Mouse (Mus musculus) myocyte (in vitro differentiated cells): ENCODE measurements around the gene Sdf4. TPM values are rescaled to one million over a fixed set of nuclear protein-coding genes. Genes with fewer than 3 reads are reported as not detected.

Experiments used
- H3K27me3 ChIP-seq: one replicate; pipeline ENCODE4 v1.6.1; 2011; ENCODE audit not compliant: control insufficient read depth, insufficient read depth, insufficient read length
- H3K36me3 ChIP-seq: one replicate; pipeline ENCODE4 v1.6.1; 2011; ENCODE audit not compliant: control insufficient read depth, insufficient read depth
- H3K4me2 ChIP-seq: one replicate; pipeline ENCODE4 v1.6.1; 2011; ENCODE audit warnings: low read depth, control low read depth
- H3K4me3 ChIP-seq: one replicate; pipeline ENCODE4 v1.5.1; 2011; ENCODE audit warnings: mild to moderate bottlenecking, control low read depth, moderate library complexity
- H3K79me2 ChIP-seq: one replicate; pipeline ENCODE4 v1.6.1; 2011; ENCODE audit not compliant: control insufficient read depth, insufficient read depth
- H3ac ChIP-seq: one replicate; pipeline ENCODE4 v1.6.1; 2011; ENCODE audit not compliant: control insufficient read depth, insufficient read length
- CEBPB ChIP-seq: IDR thresholded peaks from 2 replicates; pipeline ENCODE4 v1.6.1; 2011; ENCODE audit warnings: mild to moderate bottlenecking, moderate library complexity; ENCODE audit not compliant: poor library complexity, insufficient read depth, severe bottlenecking
- E2F4 ChIP-seq: IDR thresholded peaks from one replicate; pipeline ENCODE4 v1.6.1; 2011; ENCODE audit warnings: mild to moderate bottlenecking, control low read depth, moderate library complexity; ENCODE audit not compliant: insufficient read depth
- MAX ChIP-seq: IDR thresholded peaks from one replicate; pipeline ENCODE4 v1.6.1; 2011; ENCODE audit warnings: low read depth, mild to moderate bottlenecking, control low read depth
- MYOD1 ChIP-seq, 3 experiments: IDR thresholded peaks; one replicate each; pipeline ENCODE4 v1.6.1; 2011; ENCODE audit warnings: control low read depth in 2 of 3, low read depth in 2 of 3, mild to moderate bottlenecking in 2 of 3, moderate library complexity in 1 of 3; ENCODE audit not compliant: insufficient read length in 2 of 3, control insufficient read depth in 1 of 3
- MYOG ChIP-seq, 3 experiments: IDR thresholded peaks; one replicate each; pipeline ENCODE4 v1.6.1; 2011; ENCODE audit warnings: control low read depth in 2 of 3, low read depth in 2 of 3, mild to moderate bottlenecking in 2 of 3; ENCODE audit not compliant: insufficient read length in 2 of 3, control insufficient read depth in 1 of 3, insufficient read depth in 1 of 3
- POLR2A ChIP-seq: IDR thresholded peaks from one replicate; pipeline ENCODE4 v1.6.1; 2011; ENCODE audit warnings: low read depth, mild to moderate bottlenecking, control low read depth, moderate library complexity; ENCODE audit not compliant: insufficient read length
- POLR2AphosphoS2 ChIP-seq: IDR thresholded peaks from one replicate; pipeline ENCODE4 v1.6.1; 2011; ENCODE audit warnings: low read depth, control low read depth; ENCODE audit not compliant: insufficient read length
- REST ChIP-seq: IDR thresholded peaks from one replicate; pipeline ENCODE4 v1.6.1; 2011; ENCODE audit warnings: mild to moderate bottlenecking, control low read depth, moderate library complexity; ENCODE audit not compliant: insufficient read depth, insufficient read length
- SRF ChIP-seq: IDR thresholded peaks from one replicate; pipeline ENCODE4 v1.6.1; 2011; ENCODE audit warnings: low read depth; ENCODE audit not compliant: control insufficient read depth, insufficient read length
- TCF12 ChIP-seq: IDR thresholded peaks from one replicate; pipeline ENCODE4 v1.6.1; 2011; ENCODE audit warnings: mild to moderate bottlenecking, control low read depth; ENCODE audit not compliant: poor library complexity, insufficient read depth, severe bottlenecking
- TCF3 ChIP-seq: IDR thresholded peaks from one replicate; pipeline ENCODE4 v1.6.1; 2011; ENCODE audit warnings: low read depth, control low read depth; ENCODE audit not compliant: insufficient read length
- USF1 ChIP-seq: IDR thresholded peaks from one replicate; pipeline ENCODE4 v1.6.1; 2011; ENCODE audit warnings: low read depth, mild to moderate bottlenecking, control low read depth, moderate library complexity
- polyA plus RNA-seq: library from polyadenylated mRNA; unstranded; fragments of >200 nt; fragmentation: generic; extraction: Trizol; gene quantifications from one replicate; pipeline ENCODE4 v1.2.1, GENCODE M21; 2012; ENCODE audit warnings: missing spikeins

Gene Sdf4
- polyA plus RNA-seq, 1 experiment = 137 TPM

GRCm38 (mm10) chr4:155993606-155994005 is 934 bp downstream of the Sdf4 start:
- no peaks in the 10 kb centered on the region for H3K27me3 ChIP-seq
- peaks cover 6% of the 10 kb centered on the region for H3K36me3 ChIP-seq
- peak overlapping the region; percentile 93 for H3ac ChIP-seq
- TF ChIP-seq CEBPB = no peak
- no peak for TF ChIP-seq E2F4
- no peak for TF ChIP-seq TCF3
- TF ChIP-seq POLR2AphosphoS2 = no peak
- no peak for TF ChIP-seq USF1
- H3K79me2 ChIP-seq = peaks cover 47% of the 10 kb centered on the region
- peak overlapping the region; percentile 96 for H3K4me2 ChIP-seq
- H3K4me3 ChIP-seq = peak overlapping the region; percentile 97

GRCm38 (mm10) chr4:156004109-156004508 is 11.4 kb downstream of the Sdf4 start:
- H3K36me3 ChIP-seq = peaks cover 63% of the 10 kb centered on the region
- no peak overlapping the region for H3ac ChIP-seq
- no peak for TF ChIP-seq POLR2A
- TF ChIP-seq POLR2AphosphoS2 = no peak
- TF ChIP-seq MAX = no peak
- TF ChIP-seq MYOD1 (IDR thresholded peaks at IDR 0.05; ENCODE audit: control insufficient read depth in 1 of 3, insufficient read length in 2 of 3, low read depth in 2 of 3) = no peak
- no peak for TF ChIP-seq SRF
- no peak for TF ChIP-seq REST
- TF ChIP-seq TCF12 = no peak
- no peak for TF ChIP-seq MYOG (IDR thresholded peaks at IDR 0.05; ENCODE audit: control insufficient read depth in 1 of 3, insufficient read depth in 1 of 3, insufficient read length in 2 of 3, low read depth in 2 of 3)
- no peak for TF ChIP-seq USF1
- no peak for TF ChIP-seq TCF3
- TF ChIP-seq E2F4 = no peak
- TF ChIP-seq CEBPB = no peak
- no peaks in the 10 kb centered on the region for H3K79me2 ChIP-seq
- H3K4me3 ChIP-seq = no peak overlapping the region
- H3K4me2 ChIP-seq = no peak overlapping the region
- H3K27me3 ChIP-seq = no peaks in the 10 kb centered on the region

- Histone ChIP-seq H3K27me3 (no peaks in the 10 kb centered on the region), H3K4me3 (no peak overlapping the region), H3ac (no peak overlapping the region), H3K79me2 (no peaks in the 10 kb centered on the region), H3K36me3 (peaks cover 48% of the 10 kb centered on the region), H3K4me2 (no peak overlapping the region)
- TF ChIP-seq E2F4 (no peak), REST (no peak), MYOD1 (IDR thresholded peaks at IDR 0.05; ENCODE audit: control insufficient read depth in 1 of 3, insufficient read length in 2 of 3, low read depth in 2 of 3) (no peak), TCF12 (no peak), POLR2A (no peak)
Measured at GRCm38 (mm10) chr4:156008369-156008768, 15.7 kb downstream of the Sdf4 start.

GRCm38 (mm10) chr4:156013637-156014036 is 21.0 kb downstream of the Sdf4 start, which contains the start of gene Tnfrsf4:
TSS of gene Tnfrsf4 (plus strand) at chr4:156013843.
- no peak within 1 kb of the TSS for H3K4me3 ChIP-seq
- TF ChIP-seq POLR2A = no peak
- TF ChIP-seq REST = no peak
- no peak for TF ChIP-seq POLR2AphosphoS2
- no peak for TF ChIP-seq SRF
- no peak for TF ChIP-seq MAX
- TF ChIP-seq MYOG (IDR thresholded peaks at IDR 0.05; ENCODE audit: control insufficient read depth in 1 of 3, insufficient read depth in 1 of 3, insufficient read length in 2 of 3, low read depth in 2 of 3) = no peak
- no peak for TF ChIP-seq MYOD1 (IDR thresholded peaks at IDR 0.05; ENCODE audit: control insufficient read depth in 1 of 3, insufficient read length in 2 of 3, low read depth in 2 of 3)
- no peak for TF ChIP-seq TCF3
- no peak for TF ChIP-seq TCF12
- no peak for TF ChIP-seq CEBPB
- no peak for TF ChIP-seq USF1
- TF ChIP-seq E2F4 = no peak
- peaks cover 23% of the 10 kb centered on the region for H3K36me3 ChIP-seq
- no peak within 1 kb of the TSS for H3K4me2 ChIP-seq
- no peaks in the 10 kb centered on the region for H3K79me2 ChIP-seq
- H3ac ChIP-seq = no peak within 1 kb of the TSS
- no peaks in the 10 kb centered on the region for H3K27me3 ChIP-seq

- Histone ChIP-seq H3K27me3 (no peaks in the 10 kb centered on the region), H3K79me2 (no peaks in the 10 kb centered on the region), H3K4me2 (no peak overlapping the region), H3K36me3 (peaks cover 15% of the 10 kb centered on the region), H3ac (no peak overlapping the region), H3K4me3 (no peak overlapping the region)
- TF ChIP-seq POLR2AphosphoS2 (peak; percentile 7), MYOG (IDR thresholded peaks at IDR 0.05; ENCODE audit: control insufficient read depth in 1 of 3, insufficient read depth in 1 of 3, insufficient read length in 2 of 3, low read depth in 2 of 3) (no peak)
Measured at GRCm38 (mm10) chr4:156014436-156014835, 21.8 kb downstream of the Sdf4 start.
